Mouse (Mus musculus) central nervous system, embryonic 18 days (tissue): ENCODE results near the gene Flnc. TPM values are rescaled to one million over a fixed set of nuclear protein-coding genes. Genes with fewer than 3 reads are reported as not detected.

ENCODE experiments used
- polyA plus RNA-seq: library from polyadenylated mRNA; depleted of rRNA; stranded (reverse); fragments of >200 nt; gene quantifications from 2 replicates; pipeline ENCODE4 v1.2.3, GENCODE M21; 2012; rRNA removed

Flnc gene
- 2.1 and 3.3 TPM in 2 replicates for polyA plus RNA-seq

DNA sequence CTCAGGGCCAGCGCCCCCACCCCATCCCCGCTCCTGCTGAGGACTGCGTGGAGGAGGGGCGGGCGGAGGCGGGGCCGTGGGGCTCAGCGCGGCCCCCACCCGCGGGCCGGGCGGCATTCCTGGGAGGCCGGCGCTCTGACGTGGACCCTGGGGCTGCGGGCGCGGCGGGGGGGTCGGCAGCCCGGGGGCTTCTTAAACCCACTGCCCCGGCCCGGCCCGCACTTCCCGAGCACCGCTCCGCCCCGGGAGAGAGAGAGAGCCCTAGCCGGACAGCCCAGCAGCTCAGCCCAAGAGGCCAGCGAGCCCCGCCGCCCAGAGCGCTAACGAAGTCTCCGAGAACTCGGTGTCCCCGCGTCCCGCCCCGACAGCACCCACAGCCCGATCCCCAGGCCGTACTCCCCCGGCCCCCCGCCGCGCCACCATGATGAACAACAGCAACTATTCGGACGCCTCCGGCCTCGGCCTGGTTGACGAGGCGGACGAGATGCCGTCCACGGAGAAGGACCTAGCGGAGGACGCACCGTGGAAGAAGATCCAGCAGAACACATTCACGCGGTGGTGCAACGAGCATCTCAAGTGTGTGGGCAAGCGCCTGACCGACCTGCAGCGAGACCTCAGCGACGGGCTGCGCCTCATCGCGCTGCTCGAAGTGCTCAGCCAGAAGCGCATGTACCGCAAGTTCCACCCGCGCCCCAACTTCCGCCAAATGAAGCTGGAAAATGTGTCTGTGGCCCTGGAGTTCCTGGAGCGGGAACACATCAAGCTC is at the start of gene Flnc:
Flnc (plus strand) TSS at position 219 of the 766 bp plus-strand sequence.

DNA sequence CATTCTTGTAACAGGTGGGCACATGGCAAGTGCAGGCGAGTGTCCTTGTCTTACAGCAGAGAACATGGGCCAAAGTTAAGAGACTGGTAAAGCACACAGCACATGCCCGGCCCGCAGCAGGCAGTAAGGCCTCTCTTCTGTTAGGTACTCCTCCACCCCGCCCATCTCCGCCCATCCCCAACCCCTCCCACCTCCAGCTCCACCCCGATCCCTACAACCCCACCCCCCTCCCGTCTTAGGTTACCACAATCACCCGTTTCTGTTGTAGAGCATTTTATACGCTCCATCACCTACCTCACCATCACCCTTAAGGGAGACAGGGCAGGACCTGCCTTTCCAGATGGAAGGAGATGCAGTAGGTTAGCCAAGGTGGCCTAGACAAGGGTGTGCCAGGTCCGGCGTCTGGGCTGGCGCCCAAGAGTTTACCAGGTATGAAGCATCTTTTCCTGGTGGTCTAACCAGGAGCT is 45.0 kb upstream of the Flnc start, which contains the start of gene Opn1sw:
Opn1sw (minus strand) TSS at position 417 of the 467 bp plus-strand sequence.

DNA sequence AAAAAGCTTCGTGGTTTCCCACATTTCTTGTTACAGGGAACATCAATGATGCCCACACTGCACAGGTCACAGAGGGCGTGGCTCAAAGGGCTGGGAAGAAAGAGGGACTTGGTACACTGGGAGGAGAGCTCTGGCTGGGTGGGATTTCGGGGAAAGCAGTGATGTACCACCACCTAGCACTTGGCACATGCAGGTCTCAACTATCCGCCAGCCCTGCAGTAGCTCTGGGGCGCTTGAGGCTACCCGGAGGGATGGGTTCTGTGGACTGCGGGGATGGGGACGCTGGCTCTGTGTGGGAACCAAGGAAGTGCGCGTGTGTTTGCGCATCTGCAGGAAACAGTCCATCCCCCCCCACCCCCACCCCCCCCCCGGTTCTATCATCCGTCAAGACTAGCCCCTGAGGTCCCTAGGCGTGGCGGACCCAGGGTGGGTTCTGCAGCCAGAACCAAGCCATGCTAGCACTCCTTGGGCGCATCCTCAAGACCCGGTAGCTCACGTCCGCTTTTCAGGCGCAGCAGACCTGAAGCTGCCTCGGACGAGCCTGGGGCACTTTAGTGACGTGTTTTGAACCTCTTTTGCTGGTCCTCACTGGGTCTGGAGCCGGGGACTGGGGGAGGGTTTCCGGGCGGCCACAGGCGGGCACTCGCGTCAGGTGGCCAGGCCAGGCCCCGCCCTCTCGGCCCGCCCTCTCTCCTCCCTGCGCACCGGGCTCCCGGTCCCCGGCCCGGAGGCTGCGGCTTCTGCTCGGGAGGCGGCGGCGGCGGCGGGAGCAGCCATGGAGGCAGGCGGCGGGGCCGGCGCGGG is 36.9 kb upstream of the Flnc start, which contains the start of gene Ccdc136:
Ccdc136 (plus strand) TSS at position 400 of the 804 bp plus-strand sequence.

DNA sequence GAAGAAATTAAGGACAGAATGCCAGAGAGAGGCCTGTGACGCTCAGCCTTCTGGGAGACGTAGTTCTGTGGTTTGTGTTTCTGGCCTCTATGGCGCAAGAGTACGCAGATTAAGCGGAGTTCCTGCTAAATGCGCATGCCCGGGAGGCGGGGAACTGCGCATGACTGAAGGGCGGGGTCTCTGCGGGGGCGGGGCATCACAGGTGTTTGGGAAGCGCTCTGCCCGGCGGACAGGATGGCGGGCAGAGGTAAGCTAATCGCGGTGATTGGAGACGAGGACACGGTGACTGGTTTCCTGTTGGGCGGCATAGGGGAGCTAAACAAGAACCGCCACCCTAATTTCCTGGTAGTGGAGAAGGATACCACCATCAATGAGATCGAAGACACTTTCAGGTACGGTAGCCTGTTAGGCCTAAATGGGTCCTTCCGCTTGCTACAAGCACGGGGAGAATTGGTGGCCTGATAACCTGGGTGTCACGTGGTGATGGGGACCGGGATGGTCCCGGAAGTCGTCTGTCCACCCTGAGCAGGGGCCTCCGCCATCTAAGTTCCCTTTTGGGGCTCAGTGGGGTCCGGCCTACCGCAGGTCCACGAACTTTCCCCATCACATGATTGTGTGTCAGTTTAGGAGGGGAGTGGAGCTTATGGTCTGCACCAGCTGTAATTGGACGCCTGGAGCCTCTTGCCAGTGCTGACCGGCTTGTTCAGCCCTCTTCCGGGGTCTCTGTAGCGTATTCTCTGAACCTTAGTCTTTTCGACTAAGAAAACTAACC is 34.7 kb downstream of the Flnc start, which contains the start of gene Atp6v1f:
Atp6v1f (plus strand) TSS at position 136 of the 772 bp plus-strand sequence.

DNA sequence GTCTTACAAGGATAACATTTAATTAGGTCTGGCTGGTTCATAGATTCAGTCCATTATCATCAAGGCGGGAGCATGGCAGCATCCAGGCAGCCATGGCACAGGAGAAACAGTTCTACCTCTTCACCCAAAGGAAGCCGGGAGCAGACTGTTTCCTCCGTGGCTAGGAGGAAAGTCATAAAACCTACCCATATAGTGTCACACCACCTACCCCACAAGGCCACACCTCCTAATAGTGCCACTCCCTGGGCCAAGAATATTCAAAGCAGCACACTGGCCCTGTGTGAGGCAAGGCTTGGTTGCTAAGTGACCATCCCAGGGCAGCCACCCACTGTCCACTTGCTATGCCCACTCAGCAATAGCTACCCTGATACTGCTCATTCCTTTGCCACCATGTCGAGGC is 38.1 kb downstream of the Flnc start, which contains the start of gene Atp6v1fnb:
Atp6v1fnb (plus strand) TSS at position 301 of the 400 bp plus-strand sequence.

DNA sequence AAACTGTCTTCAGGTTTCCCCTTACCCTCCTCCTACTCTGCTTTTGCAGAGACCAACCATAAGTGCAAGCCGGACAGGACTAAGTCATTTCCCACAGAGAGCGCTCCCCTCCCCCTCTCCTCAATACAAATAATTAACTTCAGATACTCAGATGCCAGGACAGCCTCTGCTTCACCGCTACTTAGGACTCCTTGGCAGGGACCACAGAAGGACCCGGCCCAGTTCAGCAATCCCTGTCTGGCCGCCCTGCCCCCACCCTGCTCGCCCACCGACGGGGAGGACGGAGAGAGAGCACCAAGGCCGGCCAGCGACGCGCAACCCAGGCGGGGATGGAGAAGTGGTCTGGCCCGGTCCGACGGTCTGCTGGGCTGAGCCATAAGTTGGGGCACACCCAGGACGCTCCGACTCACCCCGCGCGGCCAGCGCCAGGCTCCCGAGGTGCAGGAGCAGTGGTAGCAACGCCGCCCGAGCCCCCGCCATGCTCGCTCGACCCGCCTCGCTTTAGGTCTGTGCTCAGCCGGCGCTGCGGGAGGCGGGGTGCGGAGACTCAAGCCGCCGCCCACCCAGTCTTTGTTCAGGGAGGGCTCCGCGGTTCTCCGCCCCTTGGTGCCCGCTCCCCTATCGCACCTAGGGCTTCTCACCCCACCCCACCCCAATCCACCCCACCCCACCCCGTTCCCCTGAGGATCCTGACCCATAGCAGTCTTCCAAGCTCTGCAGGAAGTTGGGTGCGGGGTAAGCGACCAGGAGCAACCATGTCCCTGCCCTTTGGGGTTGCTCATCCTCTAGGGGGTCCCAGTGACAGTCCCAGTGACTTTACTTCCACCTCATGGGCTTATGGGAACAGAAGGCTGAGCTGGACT is 74.6 kb downstream of the Flnc start, which contains the start of gene Kcp:
Kcp (minus strand) TSS at position 506 of the 863 bp plus-strand sequence.

Other genes with a start within 250 kb of the Flnc start
- gene Impdh1, start 216.9 kb upstream of the Flnc start, polyA plus RNA-seq, result 70.6 and 76.8 TPM in 2 replicates
- 31.5 and 35.4 TPM in 2 replicates for gene Hilpda, start 160.8 kb upstream of the Flnc start, polyA plus RNA-seq
- 2.3 and 2.4 TPM in 2 replicates for gene Fam71f2, start 153.7 kb upstream of the Flnc start, polyA plus RNA-seq
- not detected in 2 replicates for gene Fam71f1, start 114.1 kb upstream of the Flnc start, polyA plus RNA-seq
- gene Calu, start 85.2 kb upstream of the Flnc start, polyA plus RNA-seq, result 95.3 and 108 TPM in 2 replicates
- 0.20 and 0.49 TPM in 2 replicates for gene Opn1sw, start 44.8 kb upstream of the Flnc start, polyA plus RNA-seq
- 59.2 and 64.4 TPM in 2 replicates for gene Ccdc136, start 36.9 kb upstream of the Flnc start, polyA plus RNA-seq
- gene Atp6v1f, start 34.5 kb downstream of the Flnc start, polyA plus RNA-seq, result 329 and 373 TPM in 2 replicates
- 0.22 and 0.35 TPM in 2 replicates for gene Atp6v1fnb, start 38.2 kb downstream of the Flnc start, polyA plus RNA-seq
- 41.0 and 48.8 TPM in 2 replicates for gene Kcp, start 74.7 kb downstream of the Flnc start, polyA plus RNA-seq
- 1.7 and 1.8 TPM in 2 replicates for gene Irf5, start 93.4 kb downstream of the Flnc start, polyA plus RNA-seq
- 75.8 and 76.6 TPM in 2 replicates for gene Tnpo3, start 176.6 kb downstream of the Flnc start, polyA plus RNA-seq